Mouse (Mus musculus) liver (tissue): ENCODE data around the gene Lyrm1.

Experiments
- DNase-seq: peaks from one replicate; pipeline ENCODE4 v3.0.0-alpha.2; 2020; ENCODE audit warnings: mixed read lengths

Gene Lyrm1

GRCm38 (mm10) chr7:119892742-119893141, 2.9 kb upstream of the Lyrm1 start:
- DNase-seq = no peak

- no peak for DNase-seq
These were observed 680 bp upstream of the Lyrm1 start for GRCm38 (mm10) chr7:119894818-119895544.

GRCm38 (mm10) chr7:119897521-119898109, 2.0 kb downstream of the Lyrm1 start:
- DNase-seq = no peak

- DNase-seq = no peak
These were observed 2.7 kb downstream of the Lyrm1 start for GRCm38 (mm10) chr7:119898247-119898856.

DNA sequence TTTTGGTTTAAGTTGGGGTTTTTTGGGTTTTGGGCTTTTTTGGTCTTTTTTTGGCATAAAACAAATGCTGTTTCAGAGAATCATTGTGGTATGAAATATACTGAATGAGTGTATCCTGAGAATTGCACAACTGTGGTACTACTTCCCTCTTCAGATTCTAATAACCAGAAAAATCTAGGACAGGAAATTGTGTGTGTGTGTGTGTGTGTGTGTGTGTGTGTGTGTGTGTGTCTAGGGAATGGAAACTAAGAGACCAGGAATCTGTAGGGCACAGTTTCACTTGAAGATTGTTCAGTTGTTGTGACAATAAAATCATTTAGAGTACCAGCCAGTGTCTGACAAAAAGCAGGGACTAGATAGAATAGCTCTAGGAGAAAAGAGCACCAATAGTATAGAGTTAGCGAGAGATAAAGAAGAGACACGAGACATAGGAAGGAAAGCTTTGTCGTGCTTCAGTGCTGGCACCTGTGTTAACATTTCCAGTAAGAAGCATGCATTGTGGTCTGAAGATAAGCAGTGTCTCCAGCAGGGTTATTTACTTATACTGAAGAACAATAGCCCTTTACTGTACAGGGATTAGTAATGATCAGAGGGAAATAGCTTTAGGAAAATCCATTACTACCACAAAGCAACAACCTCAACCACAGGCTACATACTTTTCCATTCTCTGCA, 3.9 kb downstream of the Lyrm1 start:
- no peak for DNase-seq

- no peak for DNase-seq
These were observed 11.0 kb downstream of the Lyrm1 start for GRCm38 (mm10) chr7:119906523-119907215.

DNA sequence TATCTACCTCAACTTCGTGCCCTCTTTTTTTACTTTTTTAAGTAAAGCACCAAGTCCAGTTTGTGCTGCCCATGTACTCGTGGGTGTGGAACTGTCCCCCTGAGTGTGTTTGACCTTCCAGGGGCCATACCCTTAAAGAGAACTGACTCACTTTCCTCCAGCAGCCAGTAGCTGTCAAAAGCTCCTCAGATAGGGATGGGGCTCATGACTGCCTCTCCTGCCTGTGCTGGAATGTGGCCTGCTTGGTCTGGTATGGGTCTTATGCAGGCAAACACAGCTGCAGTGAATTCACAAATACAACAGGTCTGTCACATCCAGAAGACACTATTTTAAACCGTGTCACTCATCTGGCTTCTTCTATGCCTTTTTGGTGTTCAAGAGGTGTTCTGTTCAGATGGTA, 16.1 kb downstream of the Lyrm1 start:
- no peak for DNase-seq

GRCm38 (mm10) chr7:119920457-119920856, 24.8 kb downstream of the Lyrm1 start:
- DNase-seq = no peak

GRCm38 (mm10) chr7:119921054-119921453, 25.4 kb downstream of the Lyrm1 start:
- no peak for DNase-seq

DNA sequence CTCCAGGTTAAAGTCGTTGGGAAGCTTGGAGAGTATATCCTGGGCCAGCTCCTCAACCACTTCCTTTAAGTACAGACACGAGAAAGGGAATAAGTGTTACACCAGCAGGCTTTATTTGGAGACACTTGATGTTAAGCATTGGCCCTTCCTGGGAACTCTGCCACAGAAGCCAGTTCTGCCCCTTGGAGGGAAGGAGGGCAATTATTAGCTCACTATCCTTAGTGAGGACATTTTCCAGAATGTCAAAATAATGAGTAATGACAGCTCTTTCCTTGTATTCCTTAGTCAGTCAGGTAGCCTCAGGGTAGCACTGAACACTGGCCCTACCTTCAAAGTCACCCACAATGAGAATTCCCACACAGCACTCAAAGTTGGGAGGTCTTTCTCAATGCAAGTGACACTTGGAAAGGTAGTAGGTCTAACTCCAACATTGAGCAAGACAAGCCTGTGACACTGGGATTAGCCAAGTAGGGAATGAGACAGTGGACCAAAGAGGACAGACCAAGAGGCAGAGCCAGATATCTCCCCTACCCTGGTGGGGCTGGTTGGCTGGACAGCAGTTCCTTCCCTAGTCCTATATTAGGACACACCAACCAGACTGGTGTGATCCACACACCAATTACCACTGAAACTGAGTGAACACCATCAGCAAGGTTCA, 33.3 kb downstream of the Lyrm1 start:
- DNase-seq = no peak

- no peak for DNase-seq
These were observed 40.7 kb downstream of the Lyrm1 start for GRCm38 (mm10) chr7:119936321-119936720.

DNA sequence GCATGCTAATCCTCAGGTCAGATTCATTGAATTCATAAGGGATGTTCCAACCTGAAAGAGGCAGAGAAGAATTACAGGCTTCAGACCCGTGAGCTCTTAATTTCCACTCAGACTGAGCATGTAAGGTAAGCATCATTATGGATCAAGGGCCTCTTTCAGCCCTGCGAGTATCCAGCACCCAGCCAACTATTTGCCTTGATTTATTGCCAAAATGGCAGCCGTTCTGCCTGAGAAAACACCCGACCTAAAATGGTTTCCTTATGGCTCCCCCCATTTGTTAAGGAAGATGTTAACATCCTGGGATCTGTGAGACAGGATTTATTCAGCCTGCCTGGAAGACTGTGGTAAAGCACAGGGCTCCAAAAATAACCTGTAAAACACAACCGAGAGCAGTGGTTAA, 41.4 kb downstream of the Lyrm1 start:
- DNase-seq = no peak

GRCm38 (mm10) chr7:119941569-119941968, 45.9 kb downstream of the Lyrm1 start:
- no peak for DNase-seq

- no peak for DNase-seq
These were observed 58.4 kb downstream of the Lyrm1 start for GRCm38 (mm10) chr7:119954047-119954446.

- DNase-seq = no peak
These were observed 61.8 kb downstream of the Lyrm1 start for GRCm38 (mm10) chr7:119957421-119957820.

DNA sequence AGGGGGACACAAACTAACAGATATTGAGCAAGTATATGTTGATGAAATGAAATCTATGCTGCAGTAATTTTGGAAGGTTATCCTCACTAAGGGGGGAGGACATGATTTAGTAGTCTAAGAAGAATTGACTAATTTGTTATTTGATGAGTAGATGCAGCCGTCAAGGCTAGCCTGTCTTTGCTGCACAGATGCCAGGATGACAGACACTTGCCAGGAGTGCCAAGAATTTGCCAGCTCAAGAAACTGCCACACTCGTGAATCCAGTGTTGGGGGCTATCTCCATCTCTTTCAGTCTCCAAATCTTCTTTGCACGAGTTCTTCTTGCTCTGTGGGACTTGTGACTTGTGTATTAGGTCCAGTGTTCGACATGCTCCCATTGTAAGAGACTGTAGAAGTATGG, 63.4 kb downstream of the Lyrm1 start:
- DNase-seq = no peak

DNA sequence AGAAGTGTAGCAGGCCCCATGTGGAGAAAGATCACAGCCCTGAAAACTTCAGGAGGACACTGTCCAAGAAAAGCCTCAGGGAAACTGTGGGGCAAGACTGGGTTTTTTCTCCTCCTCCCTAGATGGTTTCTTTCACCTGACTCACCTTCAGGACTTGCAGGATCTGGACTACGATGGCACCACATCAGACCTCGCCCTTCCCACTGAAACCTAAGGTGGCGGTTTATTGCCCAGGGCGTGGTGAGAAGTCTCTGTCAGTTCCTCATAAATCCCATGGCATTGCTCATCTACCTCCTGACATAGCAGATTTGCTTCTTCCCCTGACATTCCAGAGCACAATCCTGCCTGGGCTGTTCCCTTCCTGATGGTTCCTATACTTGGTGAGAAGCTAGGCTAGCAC, 63.8 kb downstream of the Lyrm1 start:
- DNase-seq = no peak

DNA sequence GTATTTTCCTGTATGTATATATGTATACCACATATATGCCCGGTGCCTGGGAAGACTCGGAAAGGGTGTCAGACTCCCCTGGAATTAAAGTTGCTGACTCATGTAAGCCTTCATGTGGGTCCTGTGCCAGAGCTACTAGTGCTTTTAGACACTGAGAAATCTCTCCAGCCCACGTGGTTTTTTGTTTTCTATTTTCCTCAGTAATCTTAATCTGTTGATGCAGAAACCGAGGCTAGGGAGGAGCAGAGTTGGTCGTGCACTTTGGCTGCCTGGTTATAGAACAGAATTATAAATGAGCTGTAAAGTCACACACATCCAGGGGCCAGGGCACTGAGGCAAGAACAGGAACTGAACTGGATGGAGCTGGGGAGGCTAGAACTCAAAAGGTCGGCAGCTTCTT, 64.3 kb downstream of the Lyrm1 start:
- DNase-seq = no peak

DNA sequence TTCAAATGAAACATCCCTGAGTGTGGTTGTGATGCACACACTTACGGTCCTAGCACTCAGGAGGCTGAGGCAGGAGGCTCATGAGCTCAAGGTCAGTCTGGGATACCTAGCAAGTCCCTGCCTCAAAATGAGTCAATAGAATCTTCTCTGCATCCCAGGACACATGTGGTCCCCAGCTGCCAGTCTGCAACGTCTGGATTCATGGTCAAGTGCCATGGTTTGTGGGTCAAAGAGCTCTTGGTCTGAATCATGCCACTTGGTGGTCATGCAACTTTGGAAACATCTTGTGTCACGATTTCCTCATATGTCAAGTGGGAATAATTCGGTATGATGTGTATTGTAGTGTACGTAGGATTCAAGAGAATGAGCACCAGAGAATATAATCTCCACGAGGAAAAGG, 64.9 kb downstream of the Lyrm1 start:
- DNase-seq = no peak

- DNase-seq = no peak
These were observed 65.4 kb downstream of the Lyrm1 start for GRCm38 (mm10) chr7:119961107-119961506.

- DNase-seq = no peak
These were observed 69.5 kb downstream of the Lyrm1 start for GRCm38 (mm10) chr7:119965205-119965604.

- DNase-seq = no peak
These were observed 70.2 kb downstream of the Lyrm1 start for GRCm38 (mm10) chr7:119965651-119966395.
